Mouse (Mus musculus) cerebellum, adult 11-12 months (tissue): ENCODE results near the gene Syne2.
"Not testable (repeated sequence)": the region's sequence is repeated elsewhere in the genome, so short reads cannot be mapped to it uniquely, and the experiment has no call there.

ENCODE experiments used
- DNase-seq: peaks from one replicate; pipeline ENCODE4 v3.0.0; 2022

Syne2 gene

GRCm38 (mm10) chr12:76116577-76116976 is 298.6 kb downstream of the Syne2 start:
- no peak for DNase-seq

- no peak for DNase-seq
Measured at GRCm38 (mm10) chr12:76117632-76118153, 299.8 kb downstream of the Syne2 start.

- no peak for DNase-seq
Measured at GRCm38 (mm10) chr12:76123223-76123622, 305.3 kb downstream of the Syne2 start.

GRCm38 (mm10) chr12:76128306-76128705 is 310.4 kb downstream of the Syne2 start:
- no peak for DNase-seq

- peak; percentile 67 for DNase-seq
Measured at GRCm38 (mm10) chr12:76128831-76129230, 310.9 kb downstream of the Syne2 start.

GRCm38 (mm10) chr12:76130281-76130680 is 312.3 kb downstream of the Syne2 start:
- DNase-seq, result peak; percentile 71

- no peak for DNase-seq
Measured at GRCm38 (mm10) chr12:76130891-76131290, 313.0 kb downstream of the Syne2 start.

- DNase-seq, result no peak
Measured at GRCm38 (mm10) chr12:76132591-76132990, 314.7 kb downstream of the Syne2 start.

GRCm38 (mm10) chr12:76133081-76133480 is 315.1 kb downstream of the Syne2 start:
- not testable (repeated sequence) for DNase-seq

- no peak for DNase-seq
Measured at GRCm38 (mm10) chr12:76136701-76137100, 318.8 kb downstream of the Syne2 start.

GRCm38 (mm10) chr12:76152389-76152788 is 334.5 kb downstream of the Syne2 start:
- DNase-seq, result not testable (repeated sequence)
